Mouse (Mus musculus) layer of hippocampus, adult 2 months (tissue): Measurements from ENCODE around the gene Ide. TPM values are rescaled to one million over a fixed set of nuclear protein-coding genes. Genes with fewer than 3 reads are reported as not detected.

ENCODE experiments used
- DNase-seq, 2 experiments: peaks; one replicate each; pipeline ENCODE4 v3.0.0; 2022; ENCODE audit warnings: low spot score in 2 of 2
- H3K27ac ChIP-seq: fragments of 200-600 bp; 2 replicates; pipeline ENCODE4 v1.8.1; 2022
- H3K4me3 ChIP-seq: fragments of 200-600 bp; 2 replicates; pipeline ENCODE4 v1.8.1; 2022; ENCODE audit warnings: mild to moderate bottlenecking
- CTCF ChIP-seq: fragments of 200-600 bp; conservative IDR thresholded peaks from 2 replicates; pipeline ENCODE4 v1.8.1; 2022; ENCODE audit warnings: antibody characterized with exemption, mild to moderate bottlenecking, moderate library complexity
- total RNA-seq, 2 experiments: library from RNA; stranded (reverse); gene quantifications; 2 replicates each; pipeline ENCODE4 v1.2.3; 2021

Gene Ide
- total RNA-seq, 2 experiments from 2014 or later: 34.9 to 56.2 TPM

DNA sequence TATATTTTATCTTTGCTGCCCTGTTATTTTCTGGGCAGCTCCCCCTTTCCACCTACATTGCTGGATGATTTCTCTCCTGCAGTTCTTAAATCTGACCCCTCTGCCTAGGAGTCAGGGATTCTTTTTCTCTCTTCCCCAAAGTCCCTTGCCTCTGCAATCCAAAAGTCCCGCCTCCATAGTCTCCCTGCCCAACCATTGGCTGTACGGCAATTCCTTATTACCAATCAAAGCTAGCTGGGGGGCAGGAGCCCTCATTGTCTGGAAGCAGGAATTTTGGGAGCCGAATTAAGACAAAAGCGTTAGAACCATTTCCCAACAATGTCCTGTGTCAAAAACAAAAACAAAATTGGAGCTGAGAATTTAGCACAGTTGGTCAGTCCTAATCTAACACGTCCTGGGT, 24.9 kb upstream of the Ide start:
- no peak for DNase-seq
- no peak overlapping the region for H3K27ac ChIP-seq
- no peak overlapping the region for H3K4me3 ChIP-seq
- TF ChIP-seq CTCF: no peak

DNA sequence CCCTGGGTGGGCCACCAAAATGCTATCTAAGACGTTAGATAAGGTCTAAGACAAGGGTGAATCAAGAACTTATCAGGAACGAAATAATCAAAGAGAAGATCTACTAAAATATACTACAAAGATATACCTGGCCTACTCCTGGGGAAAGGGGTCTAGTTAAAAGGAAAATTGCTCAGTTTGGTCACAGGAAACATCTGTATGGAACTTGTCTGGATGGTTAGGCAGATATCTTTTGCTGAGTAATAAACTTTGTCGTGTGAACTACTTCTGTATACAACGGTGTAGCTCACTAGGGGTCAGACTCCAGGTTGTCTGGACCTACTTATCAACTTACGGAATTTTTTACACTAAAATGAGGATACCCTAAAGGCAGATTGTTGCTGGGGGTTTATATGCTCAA, 22.4 kb upstream of the Ide start:
- TF ChIP-seq CTCF: no peak
- H3K4me3 ChIP-seq: no peak overlapping the region
- H3K27ac ChIP-seq: no peak overlapping the region
- DNase-seq: no peak

DNA sequence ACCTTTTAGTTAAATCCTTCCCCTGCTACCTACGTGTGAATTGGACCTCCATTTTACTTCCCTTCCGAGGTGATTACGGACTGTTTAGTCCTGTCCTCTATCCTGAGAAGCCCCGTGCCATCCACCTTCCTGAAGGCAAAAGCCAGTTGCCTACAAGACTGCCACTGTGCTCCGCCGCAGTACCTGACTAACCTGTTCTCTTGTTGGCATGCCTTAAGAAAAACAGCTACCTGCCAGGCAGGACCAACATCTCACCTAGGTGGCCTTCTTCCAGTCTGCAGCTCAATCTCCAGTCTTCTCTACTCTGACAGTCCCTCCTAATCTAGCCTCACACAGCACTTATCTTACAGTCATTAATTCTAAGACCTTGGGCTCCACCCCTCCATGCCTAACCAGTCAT, 15.7 kb upstream of the Ide start:
- no peak for TF ChIP-seq CTCF
- no peak for DNase-seq
- Histone ChIP-seq H3K27ac (no peak overlapping the region), H3K4me3 (no peak overlapping the region)

DNA sequence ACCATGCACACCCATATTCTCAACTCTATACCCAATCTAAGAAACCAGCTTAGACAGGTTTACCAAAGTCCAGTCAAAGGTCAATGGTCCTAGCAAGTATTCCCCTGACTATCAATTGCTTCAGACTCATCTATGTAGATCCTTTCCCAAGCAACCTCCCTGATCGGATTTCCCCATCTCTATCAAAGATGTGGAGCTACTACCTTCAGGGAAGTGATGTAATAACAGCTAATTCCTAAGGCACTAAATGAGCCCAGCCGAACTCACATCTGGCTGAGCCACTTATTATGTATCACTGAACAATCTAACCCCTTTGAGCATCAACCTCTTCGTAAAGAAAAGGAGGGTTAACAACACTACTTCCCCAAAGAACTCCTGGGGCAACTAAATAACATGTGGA, 15.1 kb upstream of the Ide start:
- no peak overlapping the region for H3K4me3 ChIP-seq
- TF ChIP-seq CTCF: no peak
- no peak for DNase-seq

DNA sequence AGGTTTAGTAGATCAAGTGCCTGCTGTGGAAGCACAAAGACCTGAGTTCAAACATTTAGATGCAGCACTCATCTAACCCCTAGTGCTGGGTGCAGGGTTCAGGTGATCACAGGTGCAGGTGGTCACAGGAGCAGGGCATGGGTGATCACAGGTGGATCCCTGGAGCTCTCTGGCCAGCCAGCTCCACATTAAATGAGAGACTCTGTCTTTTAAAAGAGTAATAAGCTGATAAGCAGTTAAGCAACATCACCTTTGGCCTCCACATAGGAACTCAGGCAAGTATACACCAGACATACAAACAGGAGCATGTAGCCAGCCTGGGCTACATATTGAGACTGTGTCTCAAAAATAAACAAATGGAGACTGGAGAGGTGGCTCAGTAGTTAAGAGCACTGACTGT, 11.3 kb upstream of the Ide start:
- no peak overlapping the region for H3K4me3 ChIP-seq
- TF ChIP-seq CTCF: no peak
- DNase-seq: no peak
- no peak overlapping the region for H3K27ac ChIP-seq

More for the DNA sequence above, 15.1 kb upstream of the Ide start:
- H3K27ac ChIP-seq: no peak overlapping the region

DNA sequence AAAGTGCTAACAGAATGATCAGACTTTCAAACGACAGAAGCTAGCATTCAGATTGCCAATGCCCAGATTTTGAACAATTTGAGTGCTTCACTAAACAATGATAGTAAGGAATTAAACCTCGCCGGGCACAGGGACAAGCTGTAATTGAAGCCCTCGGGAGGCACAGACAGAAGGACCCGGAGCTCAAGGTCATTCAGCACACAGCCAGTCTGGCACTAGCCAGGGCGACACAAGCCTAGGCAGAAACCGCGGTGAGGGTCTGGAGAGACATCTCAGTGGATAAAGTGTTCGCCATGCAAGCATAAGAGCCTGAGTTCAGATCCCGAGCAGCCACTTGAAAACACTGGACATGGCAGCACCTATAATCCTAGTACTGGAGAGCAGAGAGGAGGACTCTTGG, 10.7 kb upstream of the Ide start:
- H3K27ac ChIP-seq: no peak overlapping the region
- H3K4me3 ChIP-seq: no peak overlapping the region
- DNase-seq: no peak
- TF ChIP-seq CTCF: no peak

DNA sequence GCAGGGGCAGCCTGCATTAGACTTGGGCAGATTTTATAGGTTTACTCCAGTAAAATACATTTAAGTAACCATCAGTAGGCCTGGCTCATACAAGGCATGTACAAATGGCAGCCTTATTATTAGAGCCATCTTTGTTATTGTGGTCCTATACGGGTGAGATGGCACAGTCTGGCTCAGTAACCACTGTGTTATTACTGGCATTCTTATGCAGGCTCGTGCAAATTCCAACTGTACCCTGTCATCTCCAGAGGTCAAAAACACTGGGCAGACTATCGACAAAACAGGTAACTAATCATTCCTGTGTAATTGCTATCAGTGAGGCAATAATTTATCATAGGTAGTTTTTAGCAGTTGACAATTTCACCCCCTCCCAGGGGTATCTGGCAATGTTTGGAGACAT, 8.6 kb upstream of the Ide start:
- DNase-seq: no peak
- Histone ChIP-seq H3K27ac (no peak overlapping the region), H3K4me3 (no peak overlapping the region)
- TF ChIP-seq CTCF: no peak

DNA sequence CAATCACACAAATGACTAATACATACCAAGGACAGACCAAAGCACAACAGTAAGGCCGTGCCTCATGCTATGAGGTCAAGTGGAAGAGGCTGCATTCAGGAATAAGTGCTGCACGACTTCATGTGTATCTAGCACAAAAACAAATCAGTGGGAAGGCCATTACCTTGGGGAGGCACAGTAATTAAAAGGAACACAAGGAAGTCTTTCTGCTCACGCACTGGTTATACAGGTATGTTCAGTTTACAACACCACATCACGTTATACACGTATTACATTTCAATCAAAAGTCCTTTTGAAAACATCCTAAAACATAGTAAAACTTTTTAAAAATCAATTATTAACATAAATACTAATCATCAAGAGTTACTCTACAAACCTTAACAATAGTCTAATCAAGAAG, 6.2 kb upstream of the Ide start:
- Histone ChIP-seq H3K27ac (no peak overlapping the region), H3K4me3 (no peak overlapping the region)
- no peak for DNase-seq
- no peak for TF ChIP-seq CTCF

DNA sequence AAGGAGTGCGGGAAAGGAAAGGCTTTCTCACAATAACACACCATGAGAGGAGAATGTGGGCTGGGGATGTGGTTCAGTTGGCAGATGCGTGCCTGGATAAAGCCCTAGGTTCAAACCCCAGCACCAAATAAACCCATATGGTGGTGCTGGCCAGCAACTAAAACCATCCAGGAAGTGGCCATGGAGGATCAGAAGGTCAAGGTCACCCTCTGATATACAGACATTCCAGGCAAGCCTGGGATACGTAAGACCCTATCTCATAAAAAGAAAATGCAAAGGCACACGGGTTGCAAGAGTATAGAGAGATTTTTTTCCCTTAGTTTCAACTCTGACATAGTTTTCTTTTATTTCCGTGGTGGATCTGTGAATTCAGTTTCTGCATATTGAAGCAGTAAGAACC, 3.3 kb upstream of the Ide start:
- Histone ChIP-seq H3K27ac (no peak overlapping the region), H3K4me3 (no peak overlapping the region)
- no peak for TF ChIP-seq CTCF
- no peak for DNase-seq

DNA sequence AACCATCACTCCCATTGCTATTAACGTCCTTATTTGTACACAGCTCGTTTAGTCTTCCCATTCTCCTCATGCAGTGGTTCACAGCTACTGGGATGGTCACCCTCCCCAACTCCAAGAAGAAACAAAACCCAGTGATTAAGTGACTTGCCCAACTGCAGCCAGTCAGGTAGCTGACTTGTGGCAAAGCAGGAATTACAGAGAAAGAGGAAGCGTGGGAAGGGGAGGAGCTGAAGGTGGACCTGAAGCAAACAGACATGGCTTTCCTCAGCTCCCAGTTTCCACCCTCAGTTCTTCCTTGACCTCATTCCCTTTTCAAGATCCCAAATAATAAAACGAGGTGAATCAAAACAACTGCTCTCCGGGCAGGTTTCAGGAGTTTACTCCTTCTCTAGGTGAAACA, 2.8 kb upstream of the Ide start:
- no peak for TF ChIP-seq CTCF
- Histone ChIP-seq H3K27ac (no peak overlapping the region), H3K4me3 (no peak overlapping the region)
- DNase-seq: no peak

DNA sequence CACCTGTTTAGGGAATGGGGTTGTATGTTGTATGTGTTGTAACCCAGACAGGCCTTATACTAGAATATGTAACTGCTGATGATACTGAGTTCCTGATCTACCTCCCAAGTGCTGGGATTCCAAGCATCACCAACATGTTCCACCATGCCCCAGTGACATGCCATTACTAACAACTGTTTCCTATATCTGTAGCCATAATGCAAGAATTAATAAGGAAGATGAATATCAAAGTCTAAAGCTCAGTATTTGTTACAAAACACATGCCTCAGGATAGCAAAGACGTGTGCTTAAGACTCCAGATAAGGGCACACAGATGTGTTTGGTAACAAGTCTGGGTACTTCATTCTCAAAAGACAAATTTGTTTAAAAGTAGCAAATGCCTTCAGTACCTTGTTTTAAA, 2.3 kb downstream of the Ide start:
- no peak overlapping the region for H3K27ac ChIP-seq
- H3K4me3 ChIP-seq: no peak overlapping the region
- no peak for TF ChIP-seq CTCF
- DNase-seq: no peak

DNA sequence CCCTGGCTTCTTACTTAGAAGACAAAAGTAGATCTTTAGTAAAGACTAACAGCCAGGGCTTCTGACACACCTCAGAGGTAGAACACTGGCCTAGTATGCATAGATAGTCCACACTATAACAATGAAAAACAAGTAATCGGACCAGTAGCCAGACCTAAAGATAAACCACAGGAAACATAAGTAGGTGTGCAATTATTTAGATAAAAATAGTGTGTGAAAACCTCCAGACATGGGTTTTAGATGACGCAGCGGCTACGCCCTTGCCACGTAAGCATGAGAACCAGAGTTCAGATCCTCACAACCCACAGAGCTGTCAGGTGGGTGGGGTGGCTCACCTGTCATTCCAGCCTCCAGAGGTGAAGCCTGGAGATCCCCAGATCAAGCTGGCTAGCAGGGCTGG, 4.3 kb downstream of the Ide start:
- no peak overlapping the region for H3K27ac ChIP-seq
- no peak for TF ChIP-seq CTCF
- DNase-seq: no peak
- H3K4me3 ChIP-seq: no peak overlapping the region

DNA sequence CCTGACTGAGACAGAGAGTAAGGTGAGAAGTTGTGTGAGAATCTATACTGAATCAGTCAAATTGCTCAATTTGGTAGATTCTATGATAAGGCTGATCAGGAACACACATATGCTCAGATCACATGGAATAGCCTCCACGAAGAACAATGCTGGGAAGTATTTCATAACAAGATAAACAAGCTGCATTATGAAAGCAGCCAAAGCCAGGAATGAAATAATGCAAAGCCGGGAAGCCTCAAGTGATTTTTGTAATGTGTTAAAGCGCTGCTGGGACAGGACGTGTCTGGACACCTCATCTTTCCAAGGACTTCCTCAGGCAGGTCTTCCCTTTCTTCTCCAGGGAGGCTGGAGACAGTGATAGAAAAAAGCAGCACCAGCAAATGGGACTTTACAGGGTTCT, 4.9 kb downstream of the Ide start:
- no peak for TF ChIP-seq CTCF
- H3K4me3 ChIP-seq: no peak overlapping the region
- H3K27ac ChIP-seq: no peak overlapping the region
- DNase-seq: no peak

DNA sequence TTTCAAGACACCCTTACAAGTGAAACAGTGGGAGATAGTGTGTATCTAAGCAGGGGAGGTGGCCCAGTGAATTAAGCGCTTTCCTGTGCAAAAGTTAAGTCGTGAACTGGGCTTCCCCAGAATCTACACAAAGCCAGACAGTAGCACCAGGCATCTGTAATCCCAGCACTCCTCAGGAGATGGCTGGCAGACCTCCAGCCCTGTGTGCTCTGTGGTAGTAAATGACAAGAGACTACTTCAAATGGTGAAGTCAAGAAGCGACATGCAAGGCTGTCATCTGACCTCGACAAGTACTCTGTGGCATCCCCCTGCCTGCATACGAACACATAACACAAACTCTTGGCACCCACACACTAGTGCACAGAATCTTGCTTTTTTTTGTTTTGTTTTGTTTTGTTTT, 10.4 kb downstream of the Ide start:
- no peak for DNase-seq
- TF ChIP-seq CTCF: no peak
- no peak overlapping the region for H3K27ac ChIP-seq
- H3K4me3 ChIP-seq: no peak overlapping the region

DNA sequence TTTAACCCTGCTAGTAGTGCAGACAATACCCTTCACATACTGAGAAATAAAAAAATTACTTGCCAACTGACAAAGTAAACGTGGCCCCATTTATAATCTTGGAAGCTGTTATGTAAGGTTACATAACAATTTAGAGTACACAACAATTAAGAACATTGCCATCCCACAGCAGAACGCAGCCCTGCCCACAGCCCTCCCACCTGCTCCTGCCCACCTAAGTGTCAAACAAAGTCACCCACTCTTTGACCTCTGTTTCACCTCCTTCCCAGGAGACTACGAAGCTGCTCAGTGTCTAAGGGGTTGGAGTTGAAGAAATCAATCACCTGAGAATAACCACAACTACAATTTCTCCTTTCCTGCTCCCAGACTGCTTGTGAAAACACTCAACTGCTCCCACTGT, 14.1 kb downstream of the Ide start:
- H3K27ac ChIP-seq: peak overlapping the region; percentile 48
- TF ChIP-seq CTCF: no peak
- no peak for DNase-seq
- H3K4me3 ChIP-seq: no peak overlapping the region
